Mouse (Mus musculus): ENCODE measurements at regions not wholly inside any gene's neighbourhood (a gene's known extent, or its start where the extent isn't known, plus 50 kb on each side); places are given as distances from the start of the nearest gene placed in this dataset.

GRCm38 (mm10) chr8:90743546-90743945 lies 73.6 kb downstream of the Gm19935 start:
- Histone ChIP-seq H3K9ac (ENCODE audit: control insufficient read depth, low read depth, low read length, poor library complexity, severe bottlenecking) (no peak overlapping the region), H3K36me3 (ENCODE audit: control insufficient read depth in 1 of 2, insufficient read depth in 2 of 2, low read length in 2 of 2) (no peaks in the 10 kb centered on the region), H3K27me3 (ENCODE audit: control insufficient read depth in 1 of 2, insufficient read depth in 2 of 2, low read length in 2 of 2) (no peaks in the 10 kb centered on the region), H3K4me1 (ENCODE audit: control insufficient read depth in 1 of 2, insufficient read depth in 2 of 2, low read length in 2 of 2) (no peaks in the 10 kb centered on the region), H3K27ac (ENCODE audit: control insufficient read depth, low read depth, low read length) (no peak overlapping the region), H3K9me3 (replicated peaks; ENCODE audit: insufficient read depth, low read length) (no peaks in the 10 kb centered on the region), H3K79me2 (ENCODE audit: control insufficient read depth, insufficient read depth, low read length, poor library complexity) (no peaks in the 10 kb centered on the region), H3K4me3 (ENCODE audit: control insufficient read depth in 1 of 2, insufficient read depth in 1 of 2, low read depth in 2 of 2, low read length in 2 of 2) (no peak overlapping the region)
- TF ChIP-seq MYC (IDR thresholded peaks at IDR 0.05; ENCODE audit: low read depth, low read length) = no peak
- TF ChIP-seq UBTF (IDR thresholded peaks at IDR 0.05; ENCODE audit: borderline replicate concordance, insufficient read depth, low read depth, low read length) = no peak
- TF ChIP-seq SIN3A (IDR thresholded peaks at IDR 0.05; ENCODE audit: low read length) = no peak
- TF ChIP-seq GABPA (IDR thresholded peaks at IDR 0.05; ENCODE audit: low read depth, low read length) = no peak
- TF ChIP-seq ZC3H11A (IDR thresholded peaks at IDR 0.05; ENCODE audit: low read depth, low read length) = no peak
- no peak for TF ChIP-seq HCFC1 (IDR thresholded peaks at IDR 0.05; ENCODE audit: low read depth, low read length)
- no peak for TF ChIP-seq MEF2A (IDR thresholded peaks at IDR 0.05; ENCODE audit: extremely low read depth, insufficient replicate concordance, low read depth, low read length, poor library complexity, severe bottlenecking)
- no peak for TF ChIP-seq NRF1 (IDR thresholded peaks at IDR 0.05; ENCODE audit: insufficient read depth, low read depth, low read length, poor library complexity, severe bottlenecking)
- no peak for TF ChIP-seq CTCF (IDR thresholded peaks at IDR 0.05 in 2 of 3, conservative IDR thresholded peaks at IDR 0.05 in 1 of 3; ENCODE audit: control insufficient read depth in 1 of 3, insufficient read depth in 1 of 3, low read depth in 2 of 3, low read length in 3 of 3, poor library complexity in 1 of 3, severe bottlenecking in 1 of 3)
- no peak for TF ChIP-seq GATA1 (IDR thresholded peaks at IDR 0.05; ENCODE audit: low read depth, low read length)
- TF ChIP-seq TAL1 (IDR thresholded peaks at IDR 0.05; ENCODE audit: low read length) = no peak
- TF ChIP-seq ZKSCAN1 (IDR thresholded peaks at IDR 0.05; ENCODE audit: low read depth, low read length) = no peak
- TF ChIP-seq USF1 (IDR thresholded peaks at IDR 0.05; ENCODE audit: low read depth, low read length) = no peak
- no peak for TF ChIP-seq ETS1 (IDR thresholded peaks at IDR 0.05; ENCODE audit: low read depth, low read length)
- no peak for TF ChIP-seq JUND (IDR thresholded peaks at IDR 0.05; ENCODE audit: low read depth, low read length)
- TF ChIP-seq ELF1 (IDR thresholded peaks at IDR 0.05; ENCODE audit: low read depth, low read length) = no peak
- no peak for TF ChIP-seq MXI1 (IDR thresholded peaks at IDR 0.05; ENCODE audit: low read depth, low read length)
- TF ChIP-seq ZMIZ1 (IDR thresholded peaks at IDR 0.05; ENCODE audit: low read depth, low read length) = no peak
- DNase-seq (ENCODE audit: low read depth, low spot score) = no peak

GRCm38 (mm10) chr8:90740963-90741733 lies 76.0 kb downstream of the Gm19935 start:
- Histone ChIP-seq H3K27me3 (ENCODE audit: control insufficient read depth in 1 of 2, insufficient read depth in 2 of 2, low read length in 2 of 2) (no peaks in the 10 kb centered on the region), H3K4me1 (ENCODE audit: control insufficient read depth in 1 of 2, insufficient read depth in 2 of 2, low read length in 2 of 2) (no peaks in the 10 kb centered on the region), H3K9me3 (replicated peaks; ENCODE audit: insufficient read depth, low read length) (no peaks in the 10 kb centered on the region), H3K36me3 (ENCODE audit: control insufficient read depth in 1 of 2, insufficient read depth in 2 of 2, low read length in 2 of 2) (no peaks in the 10 kb centered on the region), H3K4me3 (ENCODE audit: control insufficient read depth in 1 of 2, insufficient read depth in 1 of 2, low read depth in 2 of 2, low read length in 2 of 2) (no peak overlapping the region), H3K9ac (ENCODE audit: control insufficient read depth, low read depth, low read length, poor library complexity, severe bottlenecking) (no peak overlapping the region), H3K27ac (ENCODE audit: control insufficient read depth, low read depth, low read length) (no peak overlapping the region), H3K79me2 (ENCODE audit: control insufficient read depth, insufficient read depth, low read length, poor library complexity) (no peaks in the 10 kb centered on the region)
- no peak for DNase-seq (ENCODE audit: low read depth, low spot score)
- no peak for TF ChIP-seq ELF1 (IDR thresholded peaks at IDR 0.05; ENCODE audit: low read depth, low read length)
- no peak for TF ChIP-seq NELFE (IDR thresholded peaks at IDR 0.05; ENCODE audit: low read depth, low read length)
- no peak for TF ChIP-seq POLR2A (IDR thresholded peaks at IDR 0.05; ENCODE audit: control insufficient read depth in 1 of 2, insufficient read depth in 1 of 2, low read depth in 1 of 2, low read length in 2 of 2, poor library complexity in 1 of 2)
- no peak for TF ChIP-seq GABPA (IDR thresholded peaks at IDR 0.05; ENCODE audit: low read depth, low read length)
- TF ChIP-seq TAL1 (IDR thresholded peaks at IDR 0.05; ENCODE audit: low read length) = no peak
- TF ChIP-seq ZC3H11A (IDR thresholded peaks at IDR 0.05; ENCODE audit: low read depth, low read length) = no peak
- no peak for TF ChIP-seq RCOR1 (IDR thresholded peaks at IDR 0.05; ENCODE audit: low read depth, low read length)
- TF ChIP-seq JUND (IDR thresholded peaks at IDR 0.05; ENCODE audit: low read depth, low read length) = no peak
- no peak for TF ChIP-seq ZMIZ1 (IDR thresholded peaks at IDR 0.05; ENCODE audit: low read depth, low read length)
- TF ChIP-seq TCF12 (IDR thresholded peaks at IDR 0.05; ENCODE audit: low read depth, low read length) = no peak
- TF ChIP-seq MXI1 (IDR thresholded peaks at IDR 0.05; ENCODE audit: low read depth, low read length) = no peak
- no peak for TF ChIP-seq POLR2AphosphoS5 (IDR thresholded peaks at IDR 0.05; ENCODE audit: borderline replicate concordance, low read depth, low read length)
- no peak for TF ChIP-seq CHD2 (IDR thresholded peaks at IDR 0.05; ENCODE audit: low read length)
- TF ChIP-seq KAT2A (conservative IDR thresholded peaks at IDR 0.05; ENCODE audit: low read depth, low read length) = no peak
- TF ChIP-seq SIN3A (IDR thresholded peaks at IDR 0.05; ENCODE audit: low read length) = no peak
- TF ChIP-seq GATA1 (IDR thresholded peaks at IDR 0.05; ENCODE audit: low read depth, low read length) = no peak
- no peak for TF ChIP-seq E2F4 (IDR thresholded peaks at IDR 0.05; ENCODE audit: borderline replicate concordance, low read depth, low read length)
- no peak for TF ChIP-seq MAX (IDR thresholded peaks at IDR 0.05; ENCODE audit: low read length)
